Mouse (Mus musculus): ENCODE data around the gene Mpzl1. TPM values are rescaled to one million over a fixed set of nuclear protein-coding genes. Genes with fewer than 3 reads are reported as not detected.

The Mpzl1 gene
- polyA plus RNA-seq, 2 experiments = 19.4 to 24.6 TPM

DNA sequence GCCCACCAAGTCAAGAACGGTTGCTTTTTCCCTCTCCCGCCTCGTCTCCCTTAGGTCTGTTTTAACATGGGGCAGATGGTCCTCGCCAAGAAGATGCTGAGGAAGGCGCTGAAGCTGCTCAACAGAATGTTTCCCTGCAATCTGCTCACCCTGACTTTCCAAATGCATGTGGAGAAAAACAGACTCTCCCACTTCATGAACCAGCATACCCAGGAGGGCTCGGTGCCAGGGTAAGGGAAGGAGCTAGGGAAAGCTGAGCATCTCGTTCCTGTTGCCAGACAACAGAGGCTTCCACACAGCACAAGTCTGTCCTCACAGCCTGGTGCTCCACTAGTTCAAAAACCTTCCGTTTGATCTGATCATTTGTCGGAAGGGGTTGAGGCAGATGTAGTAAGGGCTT lies 75.3 kb downstream of the Mpzl1 start:
- Histone ChIP-seq H3K4me3 (ENCODE audit: insufficient read depth in 1 of 2, low read depth in 2 of 2, low read length in 2 of 2) (no peak overlapping the region), H3K4me1 (replicated peaks; ENCODE audit: control insufficient read depth in 2 of 2, insufficient read depth in 2 of 2, low read length in 1 of 2) (no peaks in the 10 kb centered on the region), H3K27me3 (ENCODE audit: control insufficient read depth, insufficient read depth, low read length) (no peaks in the 10 kb centered on the region), H3K9me3 (ENCODE audit: control insufficient read depth, low read length) (no peaks in the 10 kb centered on the region), H3K4me2 (ENCODE audit: low read depth) (no peak overlapping the region), H3K27ac (no peak overlapping the region), H3K9ac (replicated peaks) (no peak overlapping the region), H3K36me3 (replicated peaks; ENCODE audit: control insufficient read depth, insufficient read depth, low read depth) (no peaks in the 10 kb centered on the region)
- 65% methylated on average over 9 of the region's 9 CpGs for WGBS (ENCODE audit: insufficient replicate concordance)
- ATAC-seq (ENCODE audit: insufficient read depth) = no peak
- DNase-seq (ENCODE audit: low read depth in 3 of 3, low spot score in 3 of 3) = no peak
- TF ChIP-seq EP300 (IDR thresholded peaks at IDR 0.05; ENCODE audit: low read depth) (no peak), CTCF (IDR thresholded peaks at IDR 0.05; ENCODE audit: low read depth) (no peak)

DNA sequence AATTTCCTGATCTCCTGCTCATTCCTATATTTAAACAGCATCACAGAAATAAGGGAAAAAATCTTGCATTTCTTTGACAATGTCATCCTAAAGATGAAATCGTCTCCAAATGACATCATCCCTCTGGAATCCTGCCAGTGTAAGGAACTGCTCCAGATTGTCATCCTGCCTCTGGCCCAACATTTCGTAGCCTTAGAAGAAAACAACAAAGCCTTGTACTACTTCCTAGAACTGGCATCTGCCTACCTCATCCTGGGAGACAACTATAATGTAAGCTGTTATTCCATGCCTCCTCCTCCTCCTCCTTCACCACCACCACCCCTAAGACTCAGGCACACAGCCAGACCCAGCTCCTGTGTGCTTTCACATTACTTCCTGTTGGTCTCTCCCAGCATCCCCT lies 77.6 kb downstream of the Mpzl1 start:
- Histone ChIP-seq H3K4me3 (ENCODE audit: insufficient read depth in 1 of 2, low read depth in 2 of 2, low read length in 2 of 2) (no peak overlapping the region), H3K9ac (replicated peaks) (no peak overlapping the region), H3K27ac (no peak overlapping the region), H3K9me3 (ENCODE audit: control insufficient read depth, low read length) (no peaks in the 10 kb centered on the region), H3K36me3 (replicated peaks; ENCODE audit: control insufficient read depth, insufficient read depth, low read depth) (no peaks in the 10 kb centered on the region), H3K4me2 (ENCODE audit: low read depth) (no peak overlapping the region), H3K27me3 (ENCODE audit: control insufficient read depth, insufficient read depth, low read length) (no peaks in the 10 kb centered on the region), H3K4me1 (replicated peaks; ENCODE audit: control insufficient read depth in 2 of 2, insufficient read depth in 2 of 2, low read length in 1 of 2) (no peaks in the 10 kb centered on the region)
- DNase-seq (ENCODE audit: low read depth in 3 of 3, low spot score in 3 of 3) = no peak
- WGBS (ENCODE audit: insufficient replicate concordance) = 30% methylated on average over 2 of the region's 2 CpGs
- no peak for TF ChIP-seq CTCF (IDR thresholded peaks at IDR 0.05; ENCODE audit: low read depth)
- no peak for TF ChIP-seq EP300 (IDR thresholded peaks at IDR 0.05; ENCODE audit: low read depth)
- ATAC-seq (ENCODE audit: insufficient read depth) = no peak

Other genes with a start within 250 kb of the Mpzl1 start
- 14.6 and 20.6 TPM in 2 replicates for gene Dcaf6, start 174.1 kb downstream of the Mpzl1 start, polyA plus RNA-seq (2012; rRNA removed)
- gene Dcaf6, start 174.1 kb downstream of the Mpzl1 start, polyA plus RNA-seq (2014; fragmentation: Nextera tagmentation; extraction: Ambion mirVana) = 13.5 and 15.2 TPM in 2 replicates
- gene Mpc2, start 173.9 kb downstream of the Mpzl1 start, polyA plus RNA-seq (2012; rRNA removed) = 46.7 and 65.2 TPM in 2 replicates
- gene Mpc2, start 173.9 kb downstream of the Mpzl1 start, polyA plus RNA-seq (2014; fragmentation: Nextera tagmentation; extraction: Ambion mirVana) = 270 and 275 TPM in 2 replicates
- gene Adcy10, start 149.4 kb downstream of the Mpzl1 start, polyA plus RNA-seq (2012; rRNA removed) = 0.01 and 0.08 TPM in 2 replicates
- 0.21 TPM in 1 of 2 replicates, not detected in the other for gene Adcy10, start 149.4 kb downstream of the Mpzl1 start, polyA plus RNA-seq (2014; fragmentation: Nextera tagmentation; extraction: Ambion mirVana)
- 3.5 and 4.8 TPM in 2 replicates for gene Rcsd1, start 75.2 kb upstream of the Mpzl1 start, polyA plus RNA-seq (2012; rRNA removed)
- 2.4 and 3.4 TPM in 2 replicates for gene Rcsd1, start 75.2 kb upstream of the Mpzl1 start, polyA plus RNA-seq (2014; fragmentation: Nextera tagmentation; extraction: Ambion mirVana)
- 81.8 and 106 TPM in 2 replicates for gene Creg1, start 129.2 kb upstream of the Mpzl1 start, polyA plus RNA-seq (2012; rRNA removed)
- 369 and 390 TPM in 2 replicates for gene Creg1, start 129.2 kb upstream of the Mpzl1 start, polyA plus RNA-seq (2014; fragmentation: Nextera tagmentation; extraction: Ambion mirVana)
- 0.04 and 0.07 TPM in 2 replicates for gene Cd247, start 154.1 kb upstream of the Mpzl1 start, polyA plus RNA-seq (2012; rRNA removed)
- gene Cd247, start 154.1 kb upstream of the Mpzl1 start, polyA plus RNA-seq (2014; fragmentation: Nextera tagmentation; extraction: Ambion mirVana) = 0.16 and 0.47 TPM in 2 replicates

All from liver, embryonic 14.5 days (tissue).